Mouse (Mus musculus): ENCODE measurements at regions not wholly inside any gene's neighbourhood (a gene's known extent, or its start where the extent isn't known, plus 50 kb on each side); places are given as distances from the start of the nearest gene placed in this dataset.

- no peak for DNase-seq
Observed at GRCm38 (mm10) chr13:99780751-99781460, 120.0 kb downstream of the Cartpt start.

- DNase-seq = no peak
Observed at GRCm38 (mm10) chr13:99778747-99779146, 122.1 kb downstream of the Cartpt start.

GRCm38 (mm10) chr13:99777736-99778135 lies 123.2 kb downstream of the Cartpt start:
- no peak for DNase-seq

GRCm38 (mm10) chr13:99765965-99766364 lies 134.9 kb downstream of the Cartpt start:
- no peak for DNase-seq

GRCm38 (mm10) chr13:99764764-99765163 lies 136.1 kb downstream of the Cartpt start:
- no peak for DNase-seq

DNA sequence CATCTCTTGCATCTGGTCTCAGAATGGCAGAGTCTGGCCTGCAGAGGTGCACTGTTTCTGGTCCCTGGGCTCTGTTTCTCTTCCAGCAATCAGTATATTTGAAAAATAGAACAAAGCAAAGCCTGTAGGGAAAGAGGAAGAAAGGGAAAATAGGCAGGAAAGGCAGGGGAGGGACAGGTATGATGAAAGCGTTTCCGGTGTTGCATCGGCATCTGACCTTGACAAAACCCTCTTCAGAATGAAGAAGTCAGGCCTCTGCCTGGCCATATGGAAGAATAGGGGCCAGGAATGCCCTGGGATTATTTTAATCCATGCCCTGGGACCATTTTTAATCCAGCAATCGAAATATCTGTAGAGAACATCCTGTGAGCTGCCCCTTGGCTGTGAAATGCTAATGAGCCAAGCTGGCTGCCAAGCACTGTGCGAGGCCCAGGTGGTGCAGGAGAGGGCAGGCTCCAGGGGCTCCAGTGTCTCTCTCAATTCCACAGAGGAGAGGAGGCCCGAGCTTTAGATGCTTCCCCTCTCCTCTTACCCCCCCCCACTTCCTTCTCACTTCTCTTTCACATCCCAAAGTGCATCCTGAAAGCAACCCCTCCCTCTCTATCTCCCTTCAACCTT lies 136.7 kb downstream of the Cartpt start:
- DNase-seq = no peak

DNA sequence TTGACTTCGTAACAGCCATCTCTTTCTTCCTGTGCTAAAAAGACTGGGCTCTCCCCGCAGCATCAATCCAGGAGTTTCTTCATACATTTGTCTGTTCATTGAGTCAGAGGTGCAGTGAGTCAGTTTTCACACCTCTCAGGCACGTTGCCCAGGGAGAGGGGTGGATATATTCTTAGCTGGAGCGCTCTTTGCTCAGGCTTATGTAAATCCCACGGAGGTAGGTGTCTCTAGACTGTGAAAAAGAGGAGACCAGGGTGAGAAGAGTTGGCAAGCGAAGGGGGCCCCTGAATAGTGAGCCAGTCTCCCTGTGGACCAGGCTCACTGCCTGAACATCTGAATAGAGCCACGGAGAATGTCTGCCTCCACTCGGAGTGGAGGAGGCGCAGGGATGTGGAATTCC lies 139.0 kb downstream of the Cartpt start:
- no peak for DNase-seq

DNA sequence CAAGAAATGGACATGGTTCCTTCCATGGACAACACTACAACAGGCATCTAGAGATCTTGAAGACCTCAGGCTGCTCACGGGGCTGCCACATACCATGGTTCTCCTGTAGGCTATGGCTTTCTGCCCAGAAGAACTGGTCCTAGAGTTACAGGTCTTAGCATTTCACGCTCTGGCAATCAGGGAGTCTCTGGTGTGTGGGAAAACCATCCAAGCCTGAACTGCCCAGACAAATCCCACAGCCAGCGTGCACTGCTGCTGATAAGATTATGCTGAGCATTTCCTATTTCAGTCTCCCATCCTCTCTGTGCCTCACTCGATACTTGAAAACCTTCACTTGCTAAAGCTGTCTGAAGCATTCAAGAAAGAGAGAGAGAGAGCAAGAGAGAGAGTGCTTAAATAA lies 139.5 kb downstream of the Cartpt start:
- no peak for DNase-seq

GRCm38 (mm10) chr13:99760646-99761045 lies 140.2 kb downstream of the Cartpt start:
- no peak for DNase-seq

DNA sequence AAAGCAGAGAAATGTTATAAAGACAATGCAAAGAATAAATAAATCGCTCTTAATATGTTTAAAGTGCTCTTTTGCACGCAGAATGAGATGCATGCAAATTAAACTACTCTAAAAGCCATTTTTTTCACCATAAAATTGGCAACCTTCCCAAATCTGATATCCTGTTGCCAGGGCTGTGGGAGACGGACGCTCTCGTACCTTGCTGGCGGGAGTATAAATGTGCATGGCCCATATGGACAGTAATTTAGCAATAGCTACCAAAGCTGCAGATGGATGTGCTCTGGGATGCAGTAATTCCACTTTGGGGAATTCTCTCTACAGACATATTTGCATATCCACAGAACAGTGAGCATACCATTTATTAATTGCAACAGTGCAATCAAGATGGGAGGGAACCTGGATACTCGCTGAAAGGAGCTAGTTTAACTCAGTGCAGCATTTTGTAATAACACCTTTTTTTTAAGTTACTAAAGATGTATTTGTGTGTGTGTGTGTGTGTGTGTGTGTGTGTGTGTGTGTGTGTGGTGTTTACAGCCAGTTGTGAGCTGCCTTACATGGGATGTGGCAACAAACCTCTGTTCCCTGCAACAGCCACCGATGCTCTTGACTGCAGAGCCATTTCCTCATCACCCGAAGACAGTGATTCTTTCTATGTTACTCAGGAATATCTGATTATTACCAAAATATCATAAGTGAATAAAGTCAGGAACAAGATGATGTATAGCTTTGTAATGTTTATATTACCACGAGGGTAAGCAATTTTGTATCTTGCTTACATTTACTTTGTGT lies 141.4 kb downstream of the Cartpt start:
- no peak for DNase-seq

DNA sequence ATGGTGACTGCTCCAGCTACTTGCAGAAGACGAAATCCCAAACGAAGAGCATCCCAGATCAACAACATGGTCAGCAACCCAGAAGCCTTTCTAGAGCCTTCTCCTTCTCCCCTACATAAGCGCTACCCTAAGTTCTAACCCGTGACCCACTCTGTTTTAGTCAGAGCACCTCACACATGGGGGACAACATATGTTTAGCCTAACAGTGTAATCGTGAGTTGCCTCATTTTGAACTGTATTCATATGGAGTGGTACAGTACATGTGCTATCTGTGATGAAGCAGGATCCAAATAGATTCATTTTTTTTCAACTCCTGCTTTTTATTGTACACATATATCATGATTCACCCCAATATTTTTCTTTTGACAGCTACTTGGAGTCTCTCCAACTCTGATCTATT lies 146.2 kb downstream of the Cartpt start:
- no peak for DNase-seq

- peak; percentile 23 for DNase-seq
Observed at GRCm38 (mm10) chr13:99754251-99754652, 146.6 kb downstream of the Cartpt start.

GRCm38 (mm10) chr13:99753526-99753925 lies 147.4 kb downstream of the Cartpt start:
- no peak for DNase-seq

- no peak for DNase-seq
Observed at GRCm38 (mm10) chr13:99750729-99751128, 150.2 kb downstream of the Cartpt start.

GRCm38 (mm10) chr13:99749342-99749741 lies 151.5 kb downstream of the Cartpt start:
- DNase-seq = no peak

DNA sequence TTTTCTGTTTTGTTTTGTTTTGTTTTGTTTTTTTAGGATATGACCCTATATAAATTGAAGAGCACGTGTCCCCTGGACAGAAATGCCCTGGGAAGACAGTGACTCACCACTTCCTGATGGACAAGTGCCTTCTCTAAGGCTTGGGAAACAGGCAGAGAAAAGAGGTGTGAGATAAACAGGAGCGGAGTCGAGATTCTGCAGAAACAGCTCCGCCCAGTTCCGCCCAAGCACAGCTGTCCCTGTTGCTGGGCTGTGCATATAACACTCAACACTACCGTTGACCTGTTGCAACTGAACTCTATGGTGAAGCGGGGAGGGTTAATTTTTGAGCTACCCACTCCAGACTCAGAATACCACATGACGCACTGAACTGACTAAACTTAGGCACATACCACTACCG lies 152.8 kb downstream of the Cartpt start:
- DNase-seq = no peak

- DNase-seq = no peak
Observed at GRCm38 (mm10) chr13:99745526-99745925, 155.4 kb downstream of the Cartpt start.

DNA sequence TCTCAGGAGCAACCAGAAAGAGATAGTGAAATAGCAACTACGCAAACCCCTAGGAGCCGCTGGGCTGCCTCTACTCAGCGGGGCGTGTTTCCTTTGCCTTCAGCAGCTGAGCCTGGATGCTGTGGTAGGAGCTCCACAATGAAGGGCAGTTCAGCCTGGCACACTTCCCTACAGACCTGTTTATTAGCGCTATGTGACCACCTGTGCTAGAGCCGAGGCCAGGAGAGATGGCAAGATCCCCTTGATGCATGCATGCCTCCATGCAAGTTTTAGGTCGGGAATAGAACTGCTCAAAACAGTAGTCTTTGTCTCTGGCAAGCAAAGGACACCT lies 156.1 kb downstream of the Cartpt start:
- DNase-seq = no peak

DNA sequence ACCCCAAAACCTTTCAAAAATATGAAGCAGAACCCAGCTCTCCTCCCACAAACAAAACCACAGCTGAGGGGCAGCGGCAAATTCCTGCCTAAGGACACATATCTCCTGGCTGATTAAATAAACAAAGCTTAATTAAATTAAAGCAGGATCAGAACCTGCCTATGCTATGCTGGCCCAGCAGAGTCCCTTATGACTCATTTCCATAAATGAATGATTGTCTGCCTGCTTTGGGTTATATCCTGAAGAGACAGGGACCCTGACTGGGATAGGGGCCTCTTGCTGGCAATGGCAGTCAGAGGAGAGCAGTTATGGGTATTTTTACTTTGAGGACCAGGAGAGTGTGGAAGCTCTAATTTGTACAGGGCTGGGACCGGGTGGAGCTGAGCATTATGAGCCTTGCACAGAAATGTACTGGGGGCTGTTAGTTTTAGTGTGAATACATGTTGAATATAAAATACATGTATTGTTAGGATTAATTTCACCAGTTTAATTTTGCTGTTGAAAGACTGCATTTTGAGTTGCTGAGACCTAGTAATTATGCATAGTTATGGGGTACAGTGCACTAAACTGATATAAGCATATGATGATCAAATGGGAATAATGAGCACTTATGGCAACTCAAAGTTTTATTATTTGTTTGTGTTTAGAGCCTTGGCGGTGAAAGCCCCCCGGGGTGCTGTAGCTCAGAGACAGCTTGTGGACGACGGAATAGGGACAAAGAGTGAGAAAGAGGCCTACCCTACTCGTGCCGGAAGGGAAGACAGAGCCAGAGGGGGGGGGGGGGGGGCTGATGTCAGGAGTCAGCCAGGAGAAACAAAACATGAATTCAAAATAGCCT lies 156.7 kb downstream of the Cartpt start:
- no peak for DNase-seq

- DNase-seq = no peak
Observed at GRCm38 (mm10) chr13:99742507-99742906, 158.4 kb downstream of the Cartpt start.

DNA sequence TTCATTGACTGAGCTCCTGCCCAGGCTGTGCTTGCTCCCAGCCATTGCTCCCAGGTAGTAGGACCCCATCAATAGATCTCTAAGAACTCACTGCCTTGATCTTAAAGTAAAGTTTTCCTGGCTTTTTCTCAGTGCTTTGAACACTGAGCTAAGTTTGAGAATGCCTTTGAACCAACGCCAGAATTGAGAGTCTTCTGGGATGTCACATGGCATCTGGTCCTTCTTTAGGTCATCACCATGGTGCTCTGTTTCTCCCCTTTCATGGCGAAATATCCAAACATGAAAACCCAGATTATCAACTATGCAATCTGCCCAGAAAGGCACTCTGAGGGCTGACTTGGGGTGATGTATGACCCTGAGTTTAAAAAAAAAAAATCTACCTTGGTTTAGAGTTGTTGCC lies 158.9 kb downstream of the Cartpt start:
- DNase-seq = no peak

DNA sequence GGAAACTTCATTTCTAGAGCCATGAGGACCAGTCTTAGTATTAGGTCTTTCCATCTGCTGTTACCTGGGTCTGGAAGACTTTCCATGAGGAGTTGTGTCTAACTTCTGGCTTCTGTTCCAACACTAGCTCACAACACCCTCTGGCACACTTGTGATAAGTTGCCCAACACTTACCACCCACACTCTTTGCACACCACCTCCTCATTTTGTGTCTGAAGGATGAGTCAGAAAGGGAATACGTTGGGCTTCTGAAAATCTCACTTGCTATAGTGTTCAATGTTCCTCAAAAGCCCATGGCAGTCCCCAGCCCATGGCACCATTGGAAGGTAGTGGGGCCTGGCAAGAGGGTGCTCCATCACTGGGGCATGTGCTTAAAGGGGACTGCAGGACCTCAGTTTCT lies 161.5 kb downstream of the Cartpt start:
- DNase-seq = no peak

- no peak for DNase-seq
Observed at GRCm38 (mm10) chr13:99737271-99737670, 163.6 kb downstream of the Cartpt start.

All from adrenal gland, postnatal 10 days (tissue).